Mouse (Mus musculus) gonadal fat pad, adult 2 months (tissue): Measurements from ENCODE around the gene Krt35. TPM values are rescaled to one million over a fixed set of nuclear protein-coding genes. Genes with fewer than 3 reads are reported as not detected.

Experiments
- DNase-seq: peaks from one replicate; pipeline ENCODE4 v3.0.0-alpha.2; 2012; ENCODE audit warnings: low read depth
- polyA plus RNA-seq: library from polyadenylated mRNA; depleted of rRNA; stranded (reverse); fragments of >200 nt; gene quantifications from 2 replicates; pipeline ENCODE4 v1.2.3, GENCODE M21; 2012; rRNA removed

Krt35 gene
- polyA plus RNA-seq, 1 experiment: 0.35 TPM

- DNase-seq: peak; percentile 87
Measured at GRCm38 (mm10) chr11:100066236-100067010, 29.6 kb downstream of the Krt35 start.

GRCm38 (mm10) chr11:100058875-100059274 is 37.2 kb downstream of the Krt35 start:
- DNase-seq: no peak

- DNase-seq: peak; percentile 71
Measured at GRCm38 (mm10) chr11:100055686-100056655, 40.1 kb downstream of the Krt35 start.

GRCm38 (mm10) chr11:100050451-100050850 is 45.6 kb downstream of the Krt35 start, which contains the start of gene Krt31:
Gene Krt31, minus strand, starts transcription at chr11:100050551.
- no peak for DNase-seq

- DNase-seq: no peak
Measured at GRCm38 (mm10) chr11:100047193-100047592, 48.8 kb downstream of the Krt35 start.

GRCm38 (mm10) chr11:100046303-100046866 is 49.7 kb downstream of the Krt35 start:
- DNase-seq: no peak

Other genes with a start within 250 kb of the Krt35 start
- not detected in 2 replicates for gene Krtap4-16, start 244.6 kb downstream of the Krt35 start, polyA plus RNA-seq
- gene Gm11568, start 238.3 kb downstream of the Krt35 start, polyA plus RNA-seq: not detected in 2 replicates
- gene Gm11559, start 231.8 kb downstream of the Krt35 start, polyA plus RNA-seq: not detected in 2 replicates
- not detected in 2 replicates for gene Krtap9-1, start 222.9 kb downstream of the Krt35 start, polyA plus RNA-seq
- not detected in 2 replicates for gene Gm11567, start 217.1 kb downstream of the Krt35 start, polyA plus RNA-seq
- gene Krtap31-1, start 188.3 kb downstream of the Krt35 start, polyA plus RNA-seq: not detected in 2 replicates
- gene Gm11565, start 181.5 kb downstream of the Krt35 start, polyA plus RNA-seq: not detected in 2 replicates
- not detected in 2 replicates for gene Krtap31-2, start 159.9 kb downstream of the Krt35 start, polyA plus RNA-seq
- gene Krtap9-5, start 147.8 kb downstream of the Krt35 start, polyA plus RNA-seq: not detected in 2 replicates
- not detected in 2 replicates for gene Krtap29-1, start 117.2 kb downstream of the Krt35 start, polyA plus RNA-seq
- not detected in 2 replicates for gene Krtap16-1, start 109.6 kb downstream of the Krt35 start, polyA plus RNA-seq
- not detected in 2 replicates for gene Krtap17-1, start 102.2 kb downstream of the Krt35 start, polyA plus RNA-seq
- 0.09 TPM in 1 of 2 replicates, not detected in the other for gene Krt33a, start 80.0 kb downstream of the Krt35 start, polyA plus RNA-seq
- gene Krt33b, start 66.4 kb downstream of the Krt35 start, polyA plus RNA-seq: not detected in 2 replicates
- not detected in 2 replicates for gene Krt34, start 54.7 kb downstream of the Krt35 start, polyA plus RNA-seq
- gene Krt31, start 45.7 kb downstream of the Krt35 start, polyA plus RNA-seq: 0.16 and 0.19 TPM in 2 replicates
- gene Krt32, start 8.0 kb downstream of the Krt35 start, polyA plus RNA-seq: 0.71 and 3.7 TPM in 2 replicates
- 0.63 and 1.0 TPM in 2 replicates for gene Krt36, start 9.4 kb upstream of the Krt35 start, polyA plus RNA-seq
- not detected in 2 replicates for gene Krt13, start 25.3 kb upstream of the Krt35 start, polyA plus RNA-seq
- gene Krt15, start 39.7 kb upstream of the Krt35 start, polyA plus RNA-seq: 22.6 and 22.7 TPM in 2 replicates
- 181 and 213 TPM in 2 replicates for gene Krt19, start 52.4 kb upstream of the Krt35 start, polyA plus RNA-seq
- gene Krt9, start 97.0 kb upstream of the Krt35 start, polyA plus RNA-seq: 0.04 TPM in 1 of 2 replicates, not detected in the other
- gene Krt14, start 111.3 kb upstream of the Krt35 start, polyA plus RNA-seq: 40.0 and 42.3 TPM in 2 replicates
- gene Krt16, start 152.7 kb upstream of the Krt35 start, polyA plus RNA-seq: not detected in 2 replicates
- gene Krt17, start 164.8 kb upstream of the Krt35 start, polyA plus RNA-seq: 2.4 and 2.9 TPM in 2 replicates
- gene Krt42, start 173.6 kb upstream of the Krt35 start, polyA plus RNA-seq: not detected in 2 replicates
- 113 and 130 TPM in 2 replicates for gene Eif1, start 223.6 kb upstream of the Krt35 start, polyA plus RNA-seq
- gene Gast, start 238.2 kb upstream of the Krt35 start, polyA plus RNA-seq: not detected in 2 replicates